Mouse (Mus musculus) spleen, postnatal 36 days (tissue): ENCODE data around the gene Ebpl.

ENCODE experiments used
- DNase-seq, 2 experiments: peaks; one replicate each; pipeline ENCODE4 v3.0.0; 2022; ENCODE audit warnings: low spot score in 2 of 2, mixed read lengths in 1 of 2

Ebpl gene

GRCm38 (mm10) chr14:61360131-61360980 lies at the start of gene Ebpl:
Gene Ebpl (minus strand): TSS chr14:61360439.
- DNase-seq: peak; percentile 89 to 90

GRCm38 (mm10) chr14:61410020-61410419 lies 49.8 kb upstream of the Ebpl start:
- DNase-seq: no peak

- no peak for DNase-seq
These were observed 46.8 kb upstream of the Ebpl start for GRCm38 (mm10) chr14:61407055-61407454.

GRCm38 (mm10) chr14:61405761-61406160 lies 45.5 kb upstream of the Ebpl start:
- DNase-seq: peak in 1 of 2 experiments; percentile 21

- DNase-seq: no peak
These were observed 44.7 kb upstream of the Ebpl start for GRCm38 (mm10) chr14:61404941-61405340.

GRCm38 (mm10) chr14:61394745-61395144 lies 34.5 kb upstream of the Ebpl start:
- no peak for DNase-seq

- DNase-seq: no peak
These were observed 30.3 kb upstream of the Ebpl start for GRCm38 (mm10) chr14:61390586-61390985.

GRCm38 (mm10) chr14:61367290-61367689 lies 7.1 kb upstream of the Ebpl start:
- no peak for DNase-seq

GRCm38 (mm10) chr14:61364656-61365055 lies 4.4 kb upstream of the Ebpl start:
- no peak for DNase-seq

GRCm38 (mm10) chr14:61363734-61364133 lies 3.5 kb upstream of the Ebpl start:
- no peak for DNase-seq

GRCm38 (mm10) chr14:61362268-61362667 lies 2.0 kb upstream of the Ebpl start:
- no peak for DNase-seq

GRCm38 (mm10) chr14:61360981-61361511 lies 807 bp upstream of the Ebpl start:
- DNase-seq: no peak

- DNase-seq: no peak
These were observed 5.7 kb downstream of the Ebpl start for GRCm38 (mm10) chr14:61354251-61355235.

GRCm38 (mm10) chr14:61350808-61351207 lies 9.4 kb downstream of the Ebpl start:
- no peak for DNase-seq

- DNase-seq: no peak
These were observed 10.4 kb downstream of the Ebpl start for GRCm38 (mm10) chr14:61349876-61350275.

GRCm38 (mm10) chr14:61346827-61347698 lies 13.2 kb downstream of the Ebpl start:
- no peak for DNase-seq

- DNase-seq: no peak
These were observed 15.6 kb downstream of the Ebpl start for GRCm38 (mm10) chr14:61344590-61344989.

GRCm38 (mm10) chr14:61339381-61339780 lies 20.9 kb downstream of the Ebpl start:
- DNase-seq: no peak

- peak; percentile 54 to 71 for DNase-seq
These were observed 29.2 kb downstream of the Ebpl start for GRCm38 (mm10) chr14:61330996-61331561.

- DNase-seq: no peak
These were observed 29.6 kb downstream of the Ebpl start for GRCm38 (mm10) chr14:61330591-61330990.
